Comparison of ENCODE assay signal across 10 mouse cellular contexts in the genomic region with DNA sequence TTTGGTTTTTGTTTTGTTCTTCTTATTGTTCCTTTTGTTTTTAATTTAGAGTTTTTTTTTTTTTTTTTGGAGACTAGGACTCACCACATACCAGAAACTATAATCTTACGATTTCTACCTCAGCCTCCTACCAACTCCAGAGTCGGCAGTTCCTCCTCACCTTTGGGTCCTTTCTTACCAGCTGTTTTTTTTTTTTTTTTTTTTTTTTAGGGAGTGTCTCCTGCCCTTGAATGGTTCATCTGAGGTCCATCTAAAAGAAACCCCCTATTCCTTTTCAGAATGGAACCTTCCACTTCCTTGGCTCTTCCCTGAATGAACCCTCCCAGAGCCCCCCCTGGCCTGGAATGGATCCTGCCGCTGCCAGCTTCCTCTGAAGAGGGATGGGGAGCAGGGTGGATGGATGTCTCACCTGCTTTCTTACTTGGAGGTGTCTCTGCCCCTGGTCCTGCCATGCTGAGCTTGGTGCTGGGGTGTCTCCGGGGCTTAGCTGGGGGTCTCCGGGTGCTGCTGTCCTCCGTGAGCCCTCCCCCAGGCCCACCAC. TPM values are rescaled to one million over a fixed set of nuclear protein-coding genes. Genes with fewer than 3 reads are reported as not detected.
DNase-seq lines count a peak whose midpoint lies in the region; ATAC-seq and TF ChIP-seq lines count a peak whose summit lies in the region.
"Had no signal": no experiment of that assay in that cellular context is flagged by ENCODE, and none has a peak within 500 bp of the region (broad histone marks: within the 10 kb centered on the region; RNA-seq: fewer than 3 reads in every experiment).

No protein-coding gene starts in this region.

- DNase-seq in adrenal gland, postnatal 14 days, result peak; percentile 23
- no peak for DNase-seq in adrenal gland, postnatal 25 days
- DNase-seq in left cerebral cortex, postnatal 4 days, result peak; percentile 66
- DNase-seq in left cerebral cortex, adult 11 months (ENCODE audit: low spot score), result no peak
- peak; percentile 75 for DNase-seq in midbrain, postnatal 0 days (ENCODE audit: low spot score)
- no peak for DNase-seq in ovary, postnatal 14 days (ENCODE audit: low spot score)
- no peak for DNase-seq in lung, postnatal 4 days
- DNase-seq: kidney, postnatal 10 days; lung, postnatal 14 days had no signal

- H3K36me3 ChIP-seq in forebrain, embryonic 16.5 days (ENCODE audit: control insufficient read depth, insufficient read depth), result no peaks in the 10 kb centered on the region; the same call in 1 of the 2 replicates
- H3K36me3 ChIP-seq in midbrain, postnatal 0 days (ENCODE audit: insufficient read depth, low read length), result peaks cover 18% of the 10 kb centered on the region

- intact Hi-C loops in left cerebral cortex, postnatal 4 days (cut with DNase I), result no loop called here

- no peak for ATAC-seq in forebrain, embryonic 16.5 days
- no peak for ATAC-seq in midbrain, postnatal 0 days (ENCODE audit: low FRiP score)

- H3K4me3 ChIP-seq in forebrain, embryonic 16.5 days (replicated peaks; ENCODE audit: low read length), result no peak overlapping the region
- H3K4me3 ChIP-seq in midbrain, postnatal 0 days (ENCODE audit: low read depth, low read length), result 0 out of 2 replicates have a peak overlapping the region, but pooled peaks have one; percentile 77

- H3K9ac ChIP-seq in forebrain, embryonic 16.5 days (replicated peaks; ENCODE audit: low read depth, low read length), result peak overlapping the region; percentile 33; the same call in 1 of the 2 replicates
- H3K9ac ChIP-seq in midbrain, postnatal 0 days (replicated peaks; ENCODE audit: low read length, poor library complexity, severe bottlenecking), result 0 out of 2 replicates have a peak overlapping the region, but pooled peaks have one; percentile 91

- no peak for TF ChIP-seq CTCF in midbrain, postnatal 0 days (IDR thresholded peaks at IDR 0.05)

- no peaks in the 10 kb centered on the region for H3K27me3 ChIP-seq in forebrain, embryonic 16.5 days (replicated peaks; ENCODE audit: control insufficient read depth, insufficient read depth, low read length)
- no peaks in the 10 kb centered on the region for H3K27me3 ChIP-seq in midbrain, postnatal 0 days (ENCODE audit: insufficient read depth, low read length)

- H3K9me3 ChIP-seq in forebrain, embryonic 16.5 days (ENCODE audit: control insufficient read depth, low read length), result no peaks in the 10 kb centered on the region
- no peaks in the 10 kb centered on the region for H3K9me3 ChIP-seq in midbrain, postnatal 0 days (ENCODE audit: low read length)

- H3K4me1 ChIP-seq in forebrain, embryonic 16.5 days (replicated peaks; ENCODE audit: control insufficient read depth, insufficient read depth, low read length), result peaks cover 72% of the 10 kb centered on the region
- H3K4me1 ChIP-seq in midbrain, postnatal 0 days (ENCODE audit: insufficient read depth, low read length), result peaks cover 42% of the 10 kb centered on the region

- no peak overlapping the region for H3K27ac ChIP-seq in forebrain, embryonic 16.5 days (ENCODE audit: low read length)
- peak overlapping the region; percentile 91; the same call in 1 of the 2 replicates for H3K27ac ChIP-seq in midbrain, postnatal 0 days (ENCODE audit: low read depth, low read length)

- peak overlapping the region; percentile 84 for H3K4me2 ChIP-seq in forebrain, embryonic 16.5 days (ENCODE audit: low read length)
- peak overlapping the region; percentile 77 for H3K4me2 ChIP-seq in midbrain, postnatal 0 days (ENCODE audit: low read depth, low read length, poor library complexity, severe bottlenecking)

- WGBS in forebrain, embryonic 16.5 days, result 81% methylated on average over 6 of the region's 6 CpGs
- WGBS in midbrain, postnatal 0 days, result 80% methylated on average over 6 of the region's 6 CpGs

RNA-seq across cellular contexts. Expression of a gene that starts 3.9 kb away (rescaled TPM):
- total RNA-seq in adrenal gland, postnatal 14 days (2021), result 3.6 and 5.9 TPM in 2 replicates
- 3.0 and 5.6 TPM in 2 replicates for total RNA-seq in adrenal gland, postnatal 25 days (2021)
- 100 to 1,000 TPM; 195 to 197 TPM for total RNA-seq in left cerebral cortex, postnatal 4 days (2021)
- 52.3 and 59.8 TPM in 2 replicates for polyA plus RNA-seq in forebrain, embryonic 16.5 days (2015; fragmentation: Nextera tagmentation; extraction: Ambion mirVana)
- total RNA-seq in midbrain, postnatal 0 days (2014; rRNA removed), result 230 and 261 TPM in 2 replicates
- polyA plus RNA-seq in midbrain, postnatal 0 days (2015; fragmentation: Nextera tagmentation; extraction: Ambion mirVana), result 47.0 and 50.1 TPM in 2 replicates

RNA-seq across cellular contexts. Expression of a gene that starts 8.1 kb away (rescaled TPM):
- total RNA-seq in adrenal gland, postnatal 14 days (2021), result 74.9 and 87.3 TPM in 2 replicates
- 86.0 and 104 TPM in 2 replicates for total RNA-seq in adrenal gland, postnatal 25 days (2021)
- total RNA-seq in left cerebral cortex, postnatal 4 days (2021), result 10 to 100 TPM; 61.6 to 71.9 TPM
- 69.1 and 72.2 TPM in 2 replicates for polyA plus RNA-seq in forebrain, embryonic 16.5 days (2015; fragmentation: Nextera tagmentation; extraction: Ambion mirVana)
- total RNA-seq in midbrain, postnatal 0 days (2014; rRNA removed), result 188 and 320 TPM in 2 replicates
- polyA plus RNA-seq in midbrain, postnatal 0 days (2015; fragmentation: Nextera tagmentation; extraction: Ambion mirVana), result 157 and 179 TPM in 2 replicates

RNA-seq across cellular contexts. Expression of a gene that starts 41.2 kb away (rescaled TPM):
- 20.4 and 21.9 TPM in 2 replicates for total RNA-seq in adrenal gland, postnatal 14 days (2021)
- 30.9 and 34.0 TPM in 2 replicates for total RNA-seq in adrenal gland, postnatal 25 days (2021)
- 10 to 100 TPM; 28.4 to 38.6 TPM for total RNA-seq in left cerebral cortex, postnatal 4 days (2021)
- polyA plus RNA-seq in forebrain, embryonic 16.5 days (2015; fragmentation: Nextera tagmentation; extraction: Ambion mirVana), result 28.7 and 34.4 TPM in 2 replicates
- 32.5 and 42.1 TPM in 2 replicates for total RNA-seq in midbrain, postnatal 0 days (2014; rRNA removed)
- 38.8 and 47.8 TPM in 2 replicates for polyA plus RNA-seq in midbrain, postnatal 0 days (2015; fragmentation: Nextera tagmentation; extraction: Ambion mirVana)

RNA-seq across cellular contexts. Expression of a gene that starts 50.0 kb away (rescaled TPM):
- 41.5 and 46.7 TPM in 2 replicates for total RNA-seq in adrenal gland, postnatal 14 days (2021)
- total RNA-seq in adrenal gland, postnatal 25 days (2021), result 58.3 and 66.5 TPM in 2 replicates
- total RNA-seq in left cerebral cortex, postnatal 4 days (2021), result 10 to 100 TPM; 32.9 to 35.2 TPM
- 10.2 and 11.9 TPM in 2 replicates for polyA plus RNA-seq in forebrain, embryonic 16.5 days (2015; fragmentation: Nextera tagmentation; extraction: Ambion mirVana)
- 40.8 and 46.0 TPM in 2 replicates for total RNA-seq in midbrain, postnatal 0 days (2014; rRNA removed)
- polyA plus RNA-seq in midbrain, postnatal 0 days (2015; fragmentation: Nextera tagmentation; extraction: Ambion mirVana), result 16.1 and 17.6 TPM in 2 replicates

RNA-seq across cellular contexts. Expression of a gene that starts 50.1 kb away (rescaled TPM):
- total RNA-seq in adrenal gland, postnatal 14 days (2021), result 5.6 and 5.7 TPM in 2 replicates
- 3.6 and 5.2 TPM in 2 replicates for total RNA-seq in adrenal gland, postnatal 25 days (2021)
- total RNA-seq in left cerebral cortex, postnatal 4 days (2021), result 1 to 10 TPM; 5.4 to 6.1 TPM
- 11.1 and 11.2 TPM in 2 replicates for polyA plus RNA-seq in forebrain, embryonic 16.5 days (2015; fragmentation: Nextera tagmentation; extraction: Ambion mirVana)
- total RNA-seq in midbrain, postnatal 0 days (2014; rRNA removed), result 5.8 and 7.7 TPM in 2 replicates
- 9.0 and 9.4 TPM in 2 replicates for polyA plus RNA-seq in midbrain, postnatal 0 days (2015; fragmentation: Nextera tagmentation; extraction: Ambion mirVana)

Comparison
In these comparisons a context has a peak if more than half of its experiments do, and no peak if none do; other contexts are left out.
1. DNase-seq: peak in adrenal gland, postnatal 14 days (single experiment), left cerebral cortex, postnatal 4 days (single experiment) and midbrain, postnatal 0 days (single experiment); none in adrenal gland, postnatal 25 days (single experiment), left cerebral cortex, adult 11 months (single experiment), ovary, postnatal 14 days (single experiment) and lung, postnatal 4 days (0 of 2).
2. RNA of a gene that starts 3.9 kb away (total RNA-seq): 230 to 261 TPM in midbrain, postnatal 0 days and 195 to 197 TPM in left cerebral cortex, postnatal 4 days; 3.0 to 5.6 TPM in adrenal gland, postnatal 25 days and 3.6 to 5.9 TPM in adrenal gland, postnatal 14 days; every median in the first group is over 10 times any median in the second.